Comparison of ENCODE assay signal across 8 mouse cellular contexts in the genomic region with DNA sequence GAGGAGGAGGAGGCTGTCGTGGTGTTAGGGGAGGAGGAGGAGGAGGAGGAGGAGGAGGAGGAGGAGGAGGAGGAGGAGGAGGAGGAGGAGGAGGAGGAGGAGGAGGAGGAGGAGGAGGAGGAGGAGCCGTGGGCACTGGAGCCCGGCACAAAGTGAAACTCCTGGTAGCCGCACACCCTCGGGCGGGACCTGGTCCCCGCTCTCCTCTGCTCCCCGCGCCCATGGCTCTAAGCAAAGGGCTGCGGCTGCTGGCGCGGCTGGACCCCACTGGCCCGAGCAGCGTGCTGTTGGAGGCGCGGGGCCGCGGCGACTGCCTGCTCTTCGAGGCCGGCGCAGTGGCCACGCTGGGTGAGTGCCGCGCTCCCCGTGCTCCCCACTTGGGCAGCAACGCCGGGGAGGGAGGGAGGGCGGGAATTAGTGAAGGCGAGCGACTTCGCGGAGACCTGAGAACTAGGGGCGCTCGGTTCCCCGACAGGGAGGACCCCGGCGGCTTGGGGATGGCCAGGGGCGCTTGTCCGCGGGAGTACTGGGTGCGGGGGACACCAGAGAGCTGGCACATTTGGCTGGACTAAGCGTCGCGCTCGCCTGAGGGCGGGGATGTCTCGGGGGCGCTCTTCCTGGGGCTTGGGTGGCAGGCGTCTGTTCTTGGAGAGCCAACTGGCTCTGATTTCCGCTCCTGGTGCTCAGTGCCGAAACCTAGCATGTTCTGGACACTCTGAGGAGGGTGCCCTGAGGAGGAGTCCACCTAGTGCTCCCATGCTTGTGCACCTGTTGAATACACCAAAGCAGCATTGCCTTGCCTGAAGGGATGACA. TPM values are rescaled to one million over a fixed set of nuclear protein-coding genes. Genes with fewer than 3 reads are reported as not detected.
DNase-seq lines count a peak whose midpoint lies in the region; ATAC-seq and TF ChIP-seq lines count a peak whose summit lies in the region.

A gene (plus strand): TSS at position 51 of the 814 bp plus-strand sequence.

- CTCF ChIA-PET in Patski (lab: Charles Lee), result interaction anchor here (1.0 to 1.6 kb wide), 6 partner anchors 29 to 65 kb away, joined by 3 to 7 read pairs (median 3); no protein-coding TSS in a partner anchor

- no peak for DNase-seq in Patski (ENCODE audit: low read depth, low spot score)
- DNase-seq in cerebellum, adult 11-12 months, result peak; percentile 43
- DNase-seq in gastrocnemius, adult 18-20 months (ENCODE audit: low spot score), result peak; percentile 57
- no peak for DNase-seq in layer of hippocampus, postnatal 36 days
- peak; percentile 63 for DNase-seq in lung, postnatal 36 days
- DNase-seq in retina, postnatal 1 day, result peak; percentile 76

- TF ChIP-seq CTCF in Patski (IDR thresholded peaks at IDR 0.05), result no peak

- no peaks in the 10 kb centered on the region for H3K27me3 ChIP-seq in Patski
- H3K27me3 ChIP-seq in hindbrain, embryonic 13.5 days, result peaks cover 46% of the 10 kb centered on the region

- POLR2A ChIA-PET in Patski (lab: Charles Lee), result no interaction called here

- H3K9ac ChIP-seq in hindbrain, embryonic 13.5 days, result peak within 1 kb of the TSS; percentile 65

- in situ Hi-C loops in Patski (cut with MboI; ENCODE audit: low pct_unique_long_range_greater_than_20kb), result loop anchor here (5.0 kb wide), 2 partner anchors 46 to 81 kb away; no protein-coding TSS in a partner anchor

- H3K9me3 ChIP-seq in hindbrain, embryonic 13.5 days, result no peaks in the 10 kb centered on the region

- H3K4me1 ChIP-seq in hindbrain, embryonic 13.5 days (replicated peaks), result peaks cover 10% of the 10 kb centered on the region

- peak within 1 kb of the TSS; percentile 46 for H3K4me3 ChIP-seq in hindbrain, embryonic 13.5 days

- ATAC-seq in Patski, result peak; percentile 66
- ATAC-seq in hindbrain, embryonic 13.5 days (ENCODE audit: low FRiP score), result peak; percentile 77
- ATAC-seq in erythroid progenitor cell, adult 5-6 weeks (replicated peaks; ENCODE audit: low FRiP score, poor library complexity, severe bottlenecking), result no peak

- H3K36me3 ChIP-seq in hindbrain, embryonic 13.5 days, result no peaks in the 10 kb centered on the region

- WGBS in hindbrain, embryonic 13.5 days, result under 1% methylated on average over 46 of the region's 52 CpGs

- no peak within 1 kb of the TSS for H3K27ac ChIP-seq in hindbrain, embryonic 13.5 days

- H3K4me2 ChIP-seq in hindbrain, embryonic 13.5 days, result peak within 1 kb of the TSS; percentile 65

RNA-seq across cellular contexts. Expression of the gene that starts here (rescaled TPM):
- polyA plus RNA-seq in Patski (2021), result 6.0 TPM
- 10 to 100 TPM; 25.7 to 32.7 TPM for total RNA-seq in gastrocnemius, adult 18-20 months (2021)
- polyA plus RNA-seq in hindbrain, embryonic 13.5 days (2015; fragmentation: Nextera tagmentation; extraction: Ambion mirVana), result 0.74 and 1.1 TPM in 2 replicates
- total RNA-seq in layer of hippocampus, postnatal 36 days (2021), result 10 to 100 TPM; 64.0 to 66.9 TPM
- total RNA-seq in erythroid progenitor cell, adult 5-6 weeks (2015; ENCODE audit: low replicate concordance), result 1.8 and 6.3 TPM in 2 replicates
- total RNA-seq in erythroid progenitor cell, adult 5-6 weeks (2017; ENCODE audit: low replicate concordance), result 2.7 TPM in 1 of 2 replicates, not detected in the other

Comparison
In these comparisons a context has a peak if more than half of its experiments do, and no peak if none do; other contexts are left out.
1. DNase-seq: peak in cerebellum, adult 11-12 months (single experiment), gastrocnemius, adult 18-20 months (single experiment), lung, postnatal 36 days (single experiment) and retina, postnatal 1 day (single experiment); none in Patski (single experiment) and layer of hippocampus, postnatal 36 days (0 of 2).